Mouse (Mus musculus) C2C12 (cell line): ENCODE results near the gene Gm8050. TPM values are rescaled to one million over a fixed set of nuclear protein-coding genes. Genes with fewer than 3 reads are reported as not detected.
"Not testable (repeated sequence)": the region's sequence is repeated elsewhere in the genome, so short reads cannot be mapped to it uniquely, and the experiment has no call there.

Source experiments
- H3K27me3 ChIP-seq: one replicate; pipeline ENCODE4 v1.6.1; 2011; ENCODE audit not compliant: control insufficient read depth, insufficient read depth, insufficient read length
- H3K36me3 ChIP-seq: one replicate; pipeline ENCODE4 v1.6.1; 2011; ENCODE audit not compliant: control insufficient read depth, insufficient read depth
- H3K4me3 ChIP-seq: one replicate; pipeline ENCODE4 v1.5.1; 2011; ENCODE audit warnings: mild to moderate bottlenecking, control low read depth; ENCODE audit not compliant: poor library complexity, insufficient read depth, severe bottlenecking
- H3K79me2 ChIP-seq: one replicate; pipeline ENCODE4 v1.6.1; 2011; ENCODE audit not compliant: control insufficient read depth, insufficient read depth
- H3K79me3 ChIP-seq: one replicate; pipeline ENCODE4 v1.6.1; 2011; ENCODE audit warnings: low read depth, control low read depth
- H3ac ChIP-seq: one replicate; pipeline ENCODE3; 2011; ENCODE audit warnings: low read depth; ENCODE audit not compliant: control insufficient read depth, insufficient read length
- long read RNA-seq, 2 experiments: library from polyadenylated mRNA; unstranded; transcript quantifications; one replicate each; pipeline ENCODE4 v2.0.0; 2019 to 2020
- polyA plus RNA-seq: library from polyadenylated mRNA; unstranded; fragments of >200 nt; fragmentation: generic; extraction: Trizol; gene quantifications from one replicate; pipeline ENCODE4 v1.2.1, GENCODE M21; 2012; ENCODE audit warnings: missing spikeins

Gm8050 gene
- not detected for polyA plus RNA-seq
- long read RNA-seq, experiment 1 = 0 reads
- long read RNA-seq, experiment 2 = 0 reads

DNA sequence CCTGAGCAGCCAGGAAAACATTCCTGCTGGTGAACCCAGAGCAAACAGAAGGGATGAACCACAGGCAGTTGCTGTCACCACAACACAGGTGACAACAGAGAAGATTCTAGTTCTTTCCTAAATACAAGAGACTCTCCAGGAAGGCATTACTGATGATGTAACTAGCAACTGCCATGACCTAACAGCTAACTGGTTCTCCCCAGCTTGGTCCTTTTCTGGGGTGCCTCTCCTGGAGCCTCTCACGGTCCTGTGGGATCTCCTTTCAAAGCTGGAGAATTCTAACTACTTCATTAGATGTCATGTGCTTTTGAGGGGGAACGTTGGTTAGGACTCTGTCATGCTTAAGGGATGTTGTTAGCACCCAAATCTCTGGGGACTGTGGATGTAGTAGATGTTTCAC, at the start of gene Gm8050:
Gene Gm8050, minus strand, starts transcription at position 101 of the 400 bp plus-strand sequence.
- H3K79me2 ChIP-seq, H3K36me3 ChIP-seq, H3K27me3 ChIP-seq: not testable (repeated sequence)

DNA sequence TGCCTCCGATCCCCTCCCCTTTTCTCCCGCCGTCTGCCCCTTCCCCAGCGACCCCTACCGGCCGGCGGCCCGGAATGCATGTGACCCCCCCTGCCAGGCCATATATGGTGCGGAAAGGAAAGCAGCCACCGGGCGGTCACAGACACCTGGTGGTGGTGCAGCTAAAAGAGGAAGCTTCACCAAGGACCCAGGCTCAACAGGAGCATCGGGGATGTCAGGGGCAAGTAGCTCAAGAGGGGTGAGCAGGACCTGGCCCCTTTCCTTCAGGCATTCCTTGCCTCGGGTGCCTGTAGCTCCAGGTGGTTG, 37.1 kb upstream of the Gm8050 start:
- not testable (repeated sequence) for H3ac ChIP-seq, H3K4me3 ChIP-seq, H3K27me3 ChIP-seq, H3K79me3 ChIP-seq, H3K79me2 ChIP-seq, H3K36me3 ChIP-seq

More for the DNA sequence above, at the start of gene Gm8050:
- H3ac ChIP-seq, H3K4me3 ChIP-seq, H3K79me3 ChIP-seq: not testable (repeated sequence)

GRCm38 (mm10) chr14:6756384-6757230, 36.6 kb upstream of the Gm8050 start:
- not testable (repeated sequence) for H3K79me3 ChIP-seq, H3K27me3 ChIP-seq, H3K36me3 ChIP-seq, H3ac ChIP-seq, H3K79me2 ChIP-seq
- H3K4me3 ChIP-seq = peak overlapping the region; percentile 21

GRCm38 (mm10) chr14:6742232-6742631, 22.2 kb upstream of the Gm8050 start, which contains the start of gene Gm3636:
Gm3636 (minus strand) TSS chr14:6742332.
- not testable (repeated sequence) for H3K36me3 ChIP-seq, H3K27me3 ChIP-seq

GRCm38 (mm10) chr14:6684070-6684469, 36.0 kb downstream of the Gm8050 start, which contains the start of gene Gm10251:
Gm10251 (minus strand) TSS chr14:6684170.
- H3K79me3 ChIP-seq, H3ac ChIP-seq, H3K79me2 ChIP-seq, H3K27me3 ChIP-seq, H3K4me3 ChIP-seq, H3K36me3 ChIP-seq: not testable (repeated sequence)

More at GRCm38 (mm10) chr14:6742232-6742631, 22.2 kb upstream of the Gm8050 start, which contains the start of gene Gm3636:
- H3ac ChIP-seq, H3K4me3 ChIP-seq, H3K79me2 ChIP-seq, H3K79me3 ChIP-seq: not testable (repeated sequence)

Other genes with a start within 250 kb of the Gm8050 start
- gene Gm8356, start 183.0 kb downstream of the Gm8050 start, polyA plus RNA-seq = not detected
- gene Gm3629, start 129.6 kb downstream of the Gm8050 start, polyA plus RNA-seq = not detected
- not detected for gene Gm3460, start 97.8 kb downstream of the Gm8050 start, polyA plus RNA-seq
- gene Gm10251, start 36.1 kb downstream of the Gm8050 start, polyA plus RNA-seq = not detected
- gene Gm3636, start 22.1 kb upstream of the Gm8050 start, polyA plus RNA-seq = 1.0 TPM
- not detected for gene Gm8362, start 54.2 kb upstream of the Gm8050 start, polyA plus RNA-seq
- not detected for gene Gm3642, start 120.1 kb upstream of the Gm8050 start, polyA plus RNA-seq
- not detected for gene Gm3667, start 169.7 kb upstream of the Gm8050 start, polyA plus RNA-seq